Mouse (Mus musculus) induced T-regulatory cell, adult 2 months (primary cell): ENCODE measurements around the gene Smcp.

ENCODE experiments used
- DNase-seq: peaks from one replicate; pipeline ENCODE4 v3.0.0-alpha.2; 2012; ENCODE audit warnings: low read depth

Gene Smcp

DNA sequence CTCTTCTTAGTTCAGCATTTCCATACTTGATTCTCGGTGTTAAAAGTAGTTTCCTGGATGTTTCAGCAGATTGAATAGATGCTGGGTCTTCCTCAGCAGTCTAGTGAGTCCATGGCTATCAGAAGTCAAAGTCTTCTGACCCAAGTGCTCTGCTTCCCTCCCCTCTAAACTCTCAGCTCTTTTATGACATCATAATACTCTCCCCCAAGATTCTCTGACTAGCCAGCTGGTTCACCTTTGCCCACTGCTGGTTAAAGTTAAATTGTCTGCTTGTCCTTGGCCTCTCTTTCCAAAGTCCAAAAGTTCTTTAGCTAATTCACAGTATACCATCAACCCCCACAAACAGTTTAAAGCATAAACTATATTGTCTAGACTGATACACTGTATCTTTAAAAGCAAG lies at the start of gene Smcp:
Smcp (minus strand) TSS at position 140 of the 400 bp plus-strand sequence.
- DNase-seq, result no peak

GRCm38 (mm10) chr3:92638653-92638991 lies 49.8 kb upstream of the Smcp start:
- no peak for DNase-seq

DNA sequence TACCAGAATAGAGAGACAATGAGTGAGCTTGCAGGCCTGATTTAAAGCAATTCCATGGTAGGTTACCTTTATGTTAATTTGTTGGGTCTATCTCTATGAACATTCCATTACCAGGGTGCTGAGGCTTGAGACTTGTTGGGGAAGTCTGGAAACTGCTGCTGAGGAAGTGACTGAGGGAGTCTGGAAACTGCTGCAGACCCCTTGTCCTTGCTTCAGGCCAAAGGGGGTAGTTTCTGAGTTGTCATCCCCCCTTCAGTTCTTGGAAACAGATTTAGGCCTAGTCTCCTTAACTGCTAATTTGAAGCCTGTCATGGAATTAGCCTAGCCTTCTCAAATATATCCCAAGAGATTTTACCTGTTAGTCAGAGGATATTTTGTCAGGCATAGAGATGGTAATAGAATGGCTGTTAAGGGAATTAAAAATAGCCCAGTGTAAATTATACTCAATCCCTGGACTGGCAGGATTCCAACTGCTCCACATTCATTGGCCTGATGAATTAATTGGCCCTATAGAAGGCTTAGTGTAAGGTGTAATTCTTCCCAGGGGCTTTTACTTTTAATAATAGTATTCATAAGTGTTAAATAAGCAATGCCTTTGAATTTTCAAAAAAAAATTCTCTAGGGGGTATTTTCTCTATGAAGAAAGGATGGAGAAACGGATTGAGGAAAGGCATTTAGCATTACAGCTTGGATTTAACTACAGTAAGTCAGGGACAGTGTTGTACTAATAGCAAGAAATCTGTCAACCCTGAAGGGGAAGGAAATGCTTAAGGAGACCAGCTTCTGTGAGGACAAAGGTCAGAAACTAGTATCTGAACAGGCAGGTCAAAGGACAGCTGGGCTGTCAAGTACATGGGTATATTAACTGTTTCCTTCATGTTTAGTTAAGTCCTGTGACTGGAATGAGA lies 49.2 kb upstream of the Smcp start:
- DNase-seq, result no peak

DNA sequence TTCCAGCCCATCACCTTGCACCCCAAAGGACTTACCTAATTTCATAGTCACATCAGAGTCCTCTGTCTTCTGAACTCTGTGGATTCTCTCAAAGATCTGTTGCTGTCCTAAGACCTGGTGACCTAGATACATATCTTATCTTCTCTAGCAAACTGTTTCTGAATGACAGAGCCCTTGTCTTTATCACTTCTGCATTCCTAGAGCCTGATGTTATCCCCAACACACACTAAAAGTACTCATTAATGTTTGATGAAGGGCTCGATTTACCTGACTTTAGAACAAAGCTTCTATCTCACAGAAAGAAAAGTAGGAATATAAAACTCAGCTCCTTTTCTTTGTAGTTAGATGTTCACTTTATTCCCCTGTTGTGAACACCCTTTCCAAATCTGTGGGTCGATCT lies 32.8 kb upstream of the Smcp start, which contains the start of gene Lce6a:
Lce6a (minus strand) TSS at position 101 of the 400 bp plus-strand sequence.
- no peak for DNase-seq

DNA sequence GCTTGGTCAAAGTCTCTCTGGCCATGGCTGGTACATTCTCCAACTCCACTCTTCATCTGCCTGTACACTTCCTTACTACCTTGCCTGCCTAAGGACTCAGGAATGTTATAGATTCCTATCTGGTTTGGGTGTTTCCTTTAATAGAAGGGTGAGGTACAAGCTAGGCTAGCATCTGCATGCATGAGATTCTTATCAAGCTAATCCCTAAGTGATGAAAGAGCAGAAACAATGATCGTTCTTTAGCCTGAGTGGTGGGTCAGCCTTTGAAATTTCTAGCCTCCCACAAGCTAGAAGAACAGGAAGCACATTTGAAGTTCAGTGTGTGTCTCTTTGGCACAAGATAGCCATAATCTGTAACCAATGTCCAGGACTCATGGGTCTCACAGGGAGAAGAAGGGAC lies 21.0 kb upstream of the Smcp start:
- no peak for DNase-seq

- DNase-seq, result no peak
Measured at GRCm38 (mm10) chr3:92607392-92607791, 18.6 kb upstream of the Smcp start, which contains the start of gene 2210017I01Rik. Gene 2210017I01Rik, minus strand, starts transcription at chr3:92607492.

- peak; percentile 15 for DNase-seq
Measured at GRCm38 (mm10) chr3:92602169-92602568, 13.4 kb upstream of the Smcp start.

GRCm38 (mm10) chr3:92600456-92600855 lies 11.7 kb upstream of the Smcp start:
- DNase-seq, result no peak

- no peak for DNase-seq
Measured at GRCm38 (mm10) chr3:92599973-92600372, 11.2 kb upstream of the Smcp start.

DNA sequence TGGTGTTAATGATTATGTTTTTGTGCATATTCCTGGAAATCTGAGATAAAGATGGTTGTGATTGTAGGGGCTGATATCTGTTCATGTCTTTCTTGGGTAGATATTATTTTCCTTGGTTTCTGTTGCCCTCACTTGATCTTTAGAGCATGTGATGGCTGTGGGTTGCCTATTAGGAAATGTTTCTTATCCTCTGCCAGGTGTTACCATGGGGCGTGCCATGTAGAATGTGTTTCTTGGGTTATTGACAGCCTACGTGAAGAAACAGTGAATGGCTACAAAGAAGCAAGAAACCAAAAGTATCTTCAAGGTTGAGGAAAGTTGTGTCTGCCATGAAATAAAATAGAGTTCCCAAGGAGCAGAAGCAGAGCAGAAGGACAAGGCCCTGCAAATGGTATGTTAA lies 9.6 kb upstream of the Smcp start:
- DNase-seq, result no peak

DNA sequence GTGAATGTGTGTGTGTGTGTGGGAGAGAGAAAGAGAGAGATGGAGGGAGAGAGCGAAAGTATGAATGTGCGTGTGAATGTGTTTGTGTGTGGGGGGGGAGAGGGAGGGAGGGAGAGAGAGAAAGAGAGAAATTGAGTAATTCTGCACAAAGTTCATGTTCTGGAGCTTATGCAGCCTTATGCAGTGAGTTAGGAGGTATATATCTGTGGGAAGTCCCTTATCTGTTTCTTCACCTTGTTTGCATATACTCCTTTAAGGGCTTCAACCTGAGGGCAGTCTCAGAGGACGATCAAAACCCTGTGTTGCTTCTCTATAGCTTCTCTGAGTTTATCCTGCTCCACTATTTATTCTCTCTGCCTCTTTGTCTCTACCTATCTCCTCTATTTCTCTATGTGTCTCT lies 1.6 kb downstream of the Smcp start:
- DNase-seq, result no peak

DNA sequence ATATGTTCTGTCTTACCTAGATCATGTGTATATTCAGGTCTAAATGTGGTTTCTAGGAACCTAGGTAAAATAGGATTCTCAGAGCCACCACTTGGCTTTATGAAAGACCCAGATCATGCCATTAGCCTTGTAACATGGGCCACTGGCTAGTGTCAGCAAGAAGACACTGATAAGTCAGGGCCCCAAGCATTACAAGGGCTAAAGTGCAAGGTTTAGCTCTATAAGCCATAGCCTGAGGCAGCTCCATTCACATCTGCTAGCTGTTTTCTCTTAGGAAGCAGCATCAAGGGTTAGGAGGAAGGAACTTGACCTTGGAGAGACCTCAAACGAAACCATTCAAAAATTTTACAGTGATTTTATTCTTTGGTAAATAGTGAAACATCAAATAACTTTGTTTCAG lies 3.7 kb downstream of the Smcp start:
- DNase-seq, result no peak

GRCm38 (mm10) chr3:92583164-92583826 lies 5.5 kb downstream of the Smcp start:
- DNase-seq, result no peak

- DNase-seq, result no peak
Measured at GRCm38 (mm10) chr3:92579508-92579907, 9.3 kb downstream of the Smcp start.

- DNase-seq, result no peak
Measured at GRCm38 (mm10) chr3:92578652-92579413, 10.0 kb downstream of the Smcp start.

- DNase-seq, result no peak
Measured at GRCm38 (mm10) chr3:92573449-92574041, 15.3 kb downstream of the Smcp start, which contains the start of gene Ivl. Gene Ivl, minus strand, starts transcription at chr3:92573735.

GRCm38 (mm10) chr3:92572514-92573155 lies 16.2 kb downstream of the Smcp start:
- DNase-seq, result no peak

GRCm38 (mm10) chr3:92568752-92569151 lies 20.0 kb downstream of the Smcp start:
- DNase-seq, result no peak

GRCm38 (mm10) chr3:92565418-92565817 lies 23.4 kb downstream of the Smcp start:
- no peak for DNase-seq

- no peak for DNase-seq
Measured at GRCm38 (mm10) chr3:92534411-92534810, 54.4 kb downstream of the Smcp start, which contains the start of gene 2310046K23Rik. Gene 2310046K23Rik, minus strand, starts transcription at chr3:92534511.
